7 mouse cellular contexts compared by ENCODE assay signal in the genomic region with DNA sequence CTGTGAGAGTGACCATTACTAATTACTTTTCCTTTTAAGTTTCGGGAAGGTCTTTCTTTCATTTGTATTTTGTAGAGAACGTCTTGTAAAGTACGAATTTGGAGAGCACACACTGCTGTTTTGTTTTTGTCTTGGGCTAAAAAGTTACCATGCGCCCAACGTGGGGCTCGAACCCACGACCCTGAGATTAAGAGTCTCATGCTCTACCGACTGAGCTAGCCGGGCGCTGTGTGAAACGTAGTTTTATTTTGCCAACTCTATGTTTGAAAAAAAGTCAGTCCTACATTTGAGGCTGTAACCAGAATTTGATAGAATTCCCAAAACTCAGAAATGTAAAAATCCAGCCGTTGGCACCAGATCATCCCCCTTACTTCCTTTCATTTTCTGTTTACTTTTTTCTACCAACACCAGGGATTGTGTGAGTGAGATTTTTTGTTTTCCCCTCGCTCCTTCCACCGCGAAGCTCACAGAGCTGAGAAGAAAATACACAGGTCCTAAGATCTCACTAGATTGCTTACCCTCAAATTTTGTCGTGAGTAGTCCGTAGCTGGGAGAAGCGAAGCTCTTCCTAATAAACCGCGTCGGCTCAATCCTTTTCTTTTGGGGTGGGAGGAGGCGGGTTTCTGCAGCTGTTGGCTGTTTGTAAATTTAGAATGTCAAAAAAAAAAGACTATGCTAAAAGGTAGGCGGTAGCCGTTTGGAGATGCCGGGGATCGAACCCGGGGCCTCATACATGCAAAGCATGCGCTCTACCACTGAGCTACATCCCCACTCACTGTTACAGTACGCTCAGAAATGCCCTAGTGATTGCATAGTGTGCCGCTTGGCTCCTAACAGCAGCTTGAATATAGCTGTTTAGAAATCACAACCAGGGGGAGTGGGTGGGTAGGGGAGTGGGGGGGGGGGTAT. TPM values are rescaled to one million over a fixed set of nuclear protein-coding genes. Genes with fewer than 3 reads are reported as not detected.
DNase-seq lines count a peak whose midpoint lies in the region; ATAC-seq lines count a peak whose summit lies in the region.

No protein-coding gene starts in this region.

- no peaks in the 10 kb centered on the region for H3K36me3 ChIP-seq in embryonic facial prominence, embryonic 11.5 days (replicated peaks; ENCODE audit: control insufficient read depth, insufficient read depth, low read depth, low read length)
- H3K36me3 ChIP-seq in limb, embryonic 11.5 days (ENCODE audit: control insufficient read depth, insufficient read depth, low read length), result no peaks in the 10 kb centered on the region
- H3K36me3 ChIP-seq in midbrain, embryonic 13.5 days, result no peaks in the 10 kb centered on the region

- DNase-seq in adrenal gland, postnatal 14 days, result peak; percentile 94
- DNase-seq in embryonic facial prominence, embryonic 11.5 days (ENCODE audit: low spot score), result peak; percentile 92
- DNase-seq in heart, adult 11 months, result peak; percentile 98
- DNase-seq in kidney, adult 11 months, result peak; percentile 89
- peak; percentile 97 for DNase-seq in limb, embryonic 11.5 days (ENCODE audit: low spot score)
- DNase-seq in spleen, adult 12 weeks (ENCODE audit: low spot score), result peak; percentile 89

- H3K9me3 ChIP-seq in embryonic facial prominence, embryonic 11.5 days (replicated peaks; ENCODE audit: control insufficient read depth, low read length), result no peaks in the 10 kb centered on the region
- no peaks in the 10 kb centered on the region for H3K9me3 ChIP-seq in limb, embryonic 11.5 days (ENCODE audit: control insufficient read depth, low read length)
- no peaks in the 10 kb centered on the region for H3K9me3 ChIP-seq in midbrain, embryonic 13.5 days

- no peaks in the 10 kb centered on the region for H3K27me3 ChIP-seq in embryonic facial prominence, embryonic 11.5 days (ENCODE audit: control insufficient read depth, insufficient read depth, low read length)
- peaks cover 5% of the 10 kb centered on the region for H3K27me3 ChIP-seq in limb, embryonic 11.5 days (ENCODE audit: control insufficient read depth, insufficient read depth, low read length)
- H3K27me3 ChIP-seq in midbrain, embryonic 13.5 days, result peaks cover 25% of the 10 kb centered on the region

- peak overlapping the region; percentile 55 for H3K4me3 ChIP-seq in embryonic facial prominence, embryonic 11.5 days (ENCODE audit: low read depth, low read length)
- peak overlapping the region; percentile 55 for H3K4me3 ChIP-seq in limb, embryonic 11.5 days (ENCODE audit: low read depth, low read length)
- peak overlapping the region; percentile 49 for H3K4me3 ChIP-seq in midbrain, embryonic 13.5 days (replicated peaks)

- no peak overlapping the region for H3K27ac ChIP-seq in embryonic facial prominence, embryonic 11.5 days (replicated peaks; ENCODE audit: low read depth, low read length)
- H3K27ac ChIP-seq in limb, embryonic 11.5 days (replicated peaks; ENCODE audit: low read depth, low read length), result no peak overlapping the region
- H3K27ac ChIP-seq in midbrain, embryonic 13.5 days, result peak overlapping the region; percentile 8; the same call in 1 of the 2 replicates

- peak; percentile 88 for ATAC-seq in embryonic facial prominence, embryonic 11.5 days (replicated peaks; ENCODE audit: insufficient number of reproducible peaks, low FRiP score, low TSS enrichment, low read depth)
- peak; percentile 87 for ATAC-seq in limb, embryonic 11.5 days (ENCODE audit: insufficient number of reproducible peaks, low FRiP score, low TSS enrichment, low read depth)
- ATAC-seq in midbrain, embryonic 13.5 days, result peak; percentile 80

- peak overlapping the region; percentile 28; the same call in 1 of the 2 replicates for H3K9ac ChIP-seq in embryonic facial prominence, embryonic 11.5 days (replicated peaks; ENCODE audit: low read length)
- no peak overlapping the region for H3K9ac ChIP-seq in limb, embryonic 11.5 days (ENCODE audit: low read length)
- H3K9ac ChIP-seq in midbrain, embryonic 13.5 days (replicated peaks), result peak overlapping the region; percentile 58

- H3K4me1 ChIP-seq in embryonic facial prominence, embryonic 11.5 days (ENCODE audit: control insufficient read depth, insufficient read depth, low read length), result no peaks in the 10 kb centered on the region; the same call in 1 of the 2 replicates
- H3K4me1 ChIP-seq in limb, embryonic 11.5 days (ENCODE audit: control insufficient read depth, insufficient read depth, low read length), result no peaks in the 10 kb centered on the region
- peaks cover 15% of the 10 kb centered on the region for H3K4me1 ChIP-seq in midbrain, embryonic 13.5 days (replicated peaks)

- peak overlapping the region; percentile 59 for H3K4me2 ChIP-seq in embryonic facial prominence, embryonic 11.5 days (ENCODE audit: low read depth, low read length)
- peak overlapping the region; percentile 54 for H3K4me2 ChIP-seq in limb, embryonic 11.5 days (ENCODE audit: low read depth, severe bottlenecking)
- H3K4me2 ChIP-seq in midbrain, embryonic 13.5 days (replicated peaks), result peak overlapping the region; percentile 59

- WGBS in embryonic facial prominence, embryonic 11.5 days, result under 1% methylated on average over 30 of the region's 30 CpGs
- under 1% methylated on average over 30 of the region's 30 CpGs for WGBS in limb, embryonic 11.5 days
- WGBS in midbrain, embryonic 13.5 days, result under 1% methylated on average over 30 of the region's 30 CpGs

RNA-seq across cellular contexts. Expression of a gene that starts 7.5 kb away (rescaled TPM):
- 2.3 and 3.5 TPM in 2 replicates for total RNA-seq in adrenal gland, postnatal 14 days (2021)
- 7.7 and 14.0 TPM in 2 replicates for polyA plus RNA-seq in embryonic facial prominence, embryonic 11.5 days (2014; fragmentation: Nextera tagmentation; extraction: Ambion mirVana)
- polyA plus RNA-seq in limb, embryonic 11.5 days (2014; fragmentation: Nextera tagmentation; extraction: Ambion mirVana), result 9.4 and 13.5 TPM in 2 replicates
- polyA plus RNA-seq in midbrain, embryonic 13.5 days (2015; fragmentation: Nextera tagmentation; extraction: Ambion mirVana), result 3.4 and 3.6 TPM in 2 replicates

RNA-seq across cellular contexts. Expression of a gene that starts 8.0 kb away (rescaled TPM):
- total RNA-seq in adrenal gland, postnatal 14 days (2021), result 6.1 and 8.5 TPM in 2 replicates
- 0.27 and 0.33 TPM in 2 replicates for polyA plus RNA-seq in embryonic facial prominence, embryonic 11.5 days (2014; fragmentation: Nextera tagmentation; extraction: Ambion mirVana)
- 0.25 and 0.41 TPM in 2 replicates for polyA plus RNA-seq in limb, embryonic 11.5 days (2014; fragmentation: Nextera tagmentation; extraction: Ambion mirVana)
- 0.89 and 1.0 TPM in 2 replicates for polyA plus RNA-seq in midbrain, embryonic 13.5 days (2015; fragmentation: Nextera tagmentation; extraction: Ambion mirVana)

RNA-seq across cellular contexts. Expression of a gene that starts 16.8 kb away (rescaled TPM):
- 34.6 and 40.5 TPM in 2 replicates for total RNA-seq in adrenal gland, postnatal 14 days (2021)
- 3.2 and 3.8 TPM in 2 replicates for polyA plus RNA-seq in embryonic facial prominence, embryonic 11.5 days (2014; fragmentation: Nextera tagmentation; extraction: Ambion mirVana)
- polyA plus RNA-seq in limb, embryonic 11.5 days (2014; fragmentation: Nextera tagmentation; extraction: Ambion mirVana), result 5.7 TPM in 2 replicates
- 6.9 and 7.0 TPM in 2 replicates for polyA plus RNA-seq in midbrain, embryonic 13.5 days (2015; fragmentation: Nextera tagmentation; extraction: Ambion mirVana)

RNA-seq across cellular contexts. Expression of a gene that starts 33.9 kb away (rescaled TPM):
- total RNA-seq in adrenal gland, postnatal 14 days (2021), result 735 and 919 TPM in 2 replicates
- 755 and 775 TPM in 2 replicates for polyA plus RNA-seq in embryonic facial prominence, embryonic 11.5 days (2014; fragmentation: Nextera tagmentation; extraction: Ambion mirVana)
- polyA plus RNA-seq in limb, embryonic 11.5 days (2014; fragmentation: Nextera tagmentation; extraction: Ambion mirVana), result 805 and 864 TPM in 2 replicates
- 472 and 473 TPM in 2 replicates for polyA plus RNA-seq in midbrain, embryonic 13.5 days (2015; fragmentation: Nextera tagmentation; extraction: Ambion mirVana)

RNA-seq across cellular contexts. Expression of a gene that starts 37.5 kb away (rescaled TPM):
- 15.2 and 19.0 TPM in 2 replicates for total RNA-seq in adrenal gland, postnatal 14 days (2021)
- polyA plus RNA-seq in embryonic facial prominence, embryonic 11.5 days (2014; fragmentation: Nextera tagmentation; extraction: Ambion mirVana), result 2.0 and 2.8 TPM in 2 replicates
- 1.1 and 1.7 TPM in 2 replicates for polyA plus RNA-seq in limb, embryonic 11.5 days (2014; fragmentation: Nextera tagmentation; extraction: Ambion mirVana)
- 1.8 and 1.9 TPM in 2 replicates for polyA plus RNA-seq in midbrain, embryonic 13.5 days (2015; fragmentation: Nextera tagmentation; extraction: Ambion mirVana)
